Comparison of ENCODE assay signal across 26 mouse cellular contexts in the genomic region with DNA sequence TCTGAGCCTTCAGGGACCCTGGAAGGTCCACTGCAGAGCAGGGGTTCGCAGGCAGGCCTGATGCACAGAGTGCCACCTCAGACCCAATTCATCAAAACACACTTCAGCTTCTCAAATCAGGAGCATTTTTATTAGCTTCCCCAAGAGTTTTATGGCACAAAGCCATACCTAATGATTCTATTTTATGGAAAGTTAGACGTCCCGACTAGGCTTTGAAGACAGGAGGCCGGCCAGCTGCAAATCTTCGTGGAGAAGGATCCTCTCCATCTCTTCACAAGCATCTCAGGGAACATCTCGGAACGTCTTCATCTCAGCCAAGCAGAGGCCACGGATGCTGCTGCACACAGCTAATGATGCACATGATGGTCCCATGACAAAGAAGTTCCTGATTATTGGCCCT. TPM values are rescaled to one million over a fixed set of nuclear protein-coding genes. Genes with fewer than 3 reads are reported as not detected.
A peak's percentile ranks its signal among the peaks of the same experiment; 100 is the strongest.
DNase-seq lines count a peak whose midpoint lies in the region; ATAC-seq and TF ChIP-seq lines count a peak whose summit lies in the region.
"Had no signal": no experiment of that assay in that cellular context is flagged by ENCODE, and none has a peak within 500 bp of the region (broad histone marks: within the 10 kb centered on the region; RNA-seq: fewer than 3 reads in every experiment).

No protein-coding gene starts in this region.

- TF ChIP-seq CTCF in lung, embryonic 14.5 days (IDR thresholded peaks at IDR 0.05; ENCODE audit: low read depth) = no peak

- no peaks in the 10 kb centered on the region for H3K9me3 ChIP-seq in kidney, embryonic 15.5 days (replicated peaks)
- H3K9me3 ChIP-seq in lung, embryonic 14.5 days (ENCODE audit: low read depth, low read length) = no peaks in the 10 kb centered on the region; the same call in 1 of the 2 replicates
- no peaks in the 10 kb centered on the region for H3K9me3 ChIP-seq in neural tube, embryonic 15.5 days (replicated peaks)
- H3K9me3 ChIP-seq: neural tube, embryonic 12.5 days had no signal

- DNase-seq in kidney, postnatal 25 days = no peak
- DNase-seq in lung, embryonic 14.5 days = peak; percentile 51
- no peak for DNase-seq in lung, adult 18-20 months
- no peak for DNase-seq in neural tube, embryonic 10.5 days (ENCODE audit: extremely low spot score, low spot score)
- no peak for DNase-seq in embryo, embryonic 10 days (ENCODE audit: low spot score)
- DNase-seq: B cell, adult 2 months; cerebellum, adult 9-10 months; gastrocnemius, postnatal 25 days; heart, adult 18-20 months; heart, postnatal 10 days; layer of hippocampus, postnatal 36 days; retina, postnatal 1 day; thymus, adult 18-20 months; thymus, postnatal 36 days had no signal

- no peaks in the 10 kb centered on the region for H3K27me3 ChIP-seq in kidney, embryonic 15.5 days
- no peaks in the 10 kb centered on the region for H3K27me3 ChIP-seq in lung, embryonic 14.5 days (ENCODE audit: insufficient read depth, low read length)
- no peaks in the 10 kb centered on the region for H3K27me3 ChIP-seq in neural tube, embryonic 15.5 days (replicated peaks)
- H3K27me3 ChIP-seq: CH12.LX; limb, embryonic 13.5 days; midbrain, embryonic 12.5 days; neural tube, embryonic 12.5 days; Patski had no signal

- H3K27ac ChIP-seq in kidney, embryonic 15.5 days = peak overlapping the region; percentile 91
- H3K27ac ChIP-seq in lung, embryonic 14.5 days (ENCODE audit: low read depth) = 0 out of 2 replicates have a peak overlapping the region, but pooled peaks have one; percentile 6
- 0 out of 2 replicates have a peak overlapping the region, but pooled peaks have one; percentile 33 for H3K27ac ChIP-seq in neural tube, embryonic 15.5 days (replicated peaks)
- H3K27ac ChIP-seq: layer of hippocampus, adult 2 months; limb, embryonic 13.5 days; neural tube, embryonic 12.5 days had no signal

- ATAC-seq in kidney, embryonic 15.5 days (replicated peaks; ENCODE audit: low FRiP score) = no peak
- ATAC-seq in lung, embryonic 14.5 days (ENCODE audit: insufficient read depth) = no peak
- ATAC-seq in neural tube, embryonic 15.5 days (ENCODE audit: low FRiP score) = no peak
- ATAC-seq: forebrain, embryonic 16.5 days; inflammation-experienced regulatory T-cells, adult 6 months; Patski had no signal

- no peak overlapping the region for H3K4me3 ChIP-seq in kidney, embryonic 15.5 days (replicated peaks)
- no peak overlapping the region for H3K4me3 ChIP-seq in lung, embryonic 14.5 days (ENCODE audit: low read depth, low read length)
- H3K4me3 ChIP-seq in neural tube, embryonic 15.5 days (replicated peaks) = no peak overlapping the region
- H3K4me3 ChIP-seq: forebrain, embryonic 10.5 days; heart, embryonic 12.5 days; layer of hippocampus, adult 2 months; limb, embryonic 13.5 days; midbrain, embryonic 12.5 days; neural tube, embryonic 12.5 days had no signal

- peaks cover 20% of the 10 kb centered on the region for H3K36me3 ChIP-seq in kidney, embryonic 15.5 days
- H3K36me3 ChIP-seq in lung, embryonic 14.5 days (ENCODE audit: insufficient read depth) = peaks cover 30% of the 10 kb centered on the region
- H3K36me3 ChIP-seq in neural tube, embryonic 15.5 days = peaks cover 29% of the 10 kb centered on the region

- H3K9ac ChIP-seq in kidney, embryonic 15.5 days = no peak overlapping the region
- H3K9ac ChIP-seq in lung, embryonic 14.5 days = no peak overlapping the region
- H3K9ac ChIP-seq in neural tube, embryonic 15.5 days (replicated peaks) = no peak overlapping the region
- H3K9ac ChIP-seq: heart, embryonic 12.5 days; limb, embryonic 13.5 days; midbrain, embryonic 12.5 days; neural tube, embryonic 12.5 days had no signal

- peaks cover 99% of the 10 kb centered on the region for H3K4me1 ChIP-seq in kidney, embryonic 15.5 days
- H3K4me1 ChIP-seq in lung, embryonic 14.5 days (ENCODE audit: insufficient read depth) = peaks cover 42% of the 10 kb centered on the region
- H3K4me1 ChIP-seq in neural tube, embryonic 15.5 days = peaks cover 69% of the 10 kb centered on the region

- WGBS in kidney, embryonic 15.5 days = 55% methylated on average over 8 of the region's 8 CpGs
- 56% methylated on average over 8 of the region's 8 CpGs for WGBS in lung, embryonic 14.5 days
- 77% methylated on average over 8 of the region's 8 CpGs for WGBS in neural tube, embryonic 15.5 days

- H3K4me2 ChIP-seq in kidney, embryonic 15.5 days = no peak overlapping the region
- H3K4me2 ChIP-seq in lung, embryonic 14.5 days = no peak overlapping the region
- no peak overlapping the region for H3K4me2 ChIP-seq in neural tube, embryonic 15.5 days
- H3K4me2 ChIP-seq: heart, embryonic 12.5 days; limb, embryonic 13.5 days; midbrain, embryonic 12.5 days; neural tube, embryonic 12.5 days had no signal

RNA-seq across cellular contexts. Expression of a gene that starts 14.2 kb away (rescaled TPM):
- polyA plus RNA-seq in kidney, embryonic 15.5 days (2015; fragmentation: Nextera tagmentation; extraction: Ambion mirVana) = 18.4 and 19.6 TPM in 2 replicates
- 20.7 and 24.8 TPM in 2 replicates for polyA plus RNA-seq in lung, embryonic 14.5 days (2014; fragmentation: Nextera tagmentation; extraction: Ambion mirVana)
- polyA plus RNA-seq in neural tube, embryonic 15.5 days (2015; fragmentation: Nextera tagmentation; extraction: Ambion mirVana) = 49.5 and 52.2 TPM in 2 replicates

Comparison
In these comparisons a context has a peak if more than half of its experiments do, and no peak if none do; other contexts are left out.
1. H3K27ac ChIP-seq: peak in every context shown above with its lines; median percentile 91 in kidney, embryonic 15.5 days; 33 in neural tube, embryonic 15.5 days; 6 in lung, embryonic 14.5 days.